Mouse (Mus musculus) CH12.LX (cell line): ENCODE results near the gene G3bp2. TPM values are rescaled to one million over a fixed set of nuclear protein-coding genes. Genes with fewer than 3 reads are reported as not detected.

ENCODE experiments used
- DNase-seq: peaks from one replicate; pipeline ENCODE4 v3.0.0-alpha.2; 2013; ENCODE audit errors: extremely low read depth
- H3K27ac ChIP-seq: 2 replicates; pipeline ENCODE4 v1.5.1; 2012; ENCODE audit warnings: low read depth, mild to moderate bottlenecking, control low read depth, moderate library complexity; ENCODE audit not compliant: insufficient read depth
- H3K27me3 ChIP-seq: replicated peaks from 2 replicates; pipeline ENCODE3; 2012; ENCODE audit warnings: inconsistent platforms
- H3K36me3 ChIP-seq, 2 experiments: replicated peaks in 1 of 2; 2 replicates each; pipeline versions ENCODE3 to v1.6.1; 2012; ENCODE audit warnings: inconsistent platforms in 1 of 2, low read length in 1 of 2, mild to moderate bottlenecking in 1 of 2, mixed read lengths in 1 of 2, moderate library complexity in 1 of 2; ENCODE audit not compliant: control insufficient read depth in 1 of 2, insufficient read depth in 1 of 2
- H3K4me1 ChIP-seq, 2 experiments: 2 replicates each; pipeline ENCODE4 v1.6.1; 2012; ENCODE audit warnings: inconsistent platforms in 1 of 2, moderate library complexity in 1 of 2; ENCODE audit not compliant: insufficient read depth in 2 of 2, control insufficient read depth in 1 of 2
- H3K4me2 ChIP-seq: 2 replicates; pipeline ENCODE4 v1.6.1; 2012; ENCODE audit warnings: low read depth, mild to moderate bottlenecking, control low read depth; ENCODE audit not compliant: poor library complexity, insufficient read depth, severe bottlenecking
- H3K4me3 ChIP-seq, 3 experiments: fragments of 150-350 bp in 1 of 3; sonication (generic) in 1 of 3; replicated peaks in 1 of 3; 2 replicates each; pipeline versions ENCODE3 to v1.5.1; 2011 to 2012; ENCODE audit warnings: low read depth in 2 of 3, low read length in 2 of 3, mild to moderate bottlenecking in 2 of 3, moderate library complexity in 2 of 3, control low read depth in 1 of 3, improper control_type of control experiment in 1 of 3, inconsistent platforms in 1 of 3, mixed read lengths in 1 of 3; ENCODE audit not compliant: poor library complexity in 1 of 3
- H3K79me2 ChIP-seq: replicated peaks from 2 replicates; pipeline ENCODE4 v1.6.1; 2012; ENCODE audit warnings: mild to moderate bottlenecking, moderate library complexity; ENCODE audit not compliant: control insufficient read depth, poor library complexity, insufficient read depth, severe bottlenecking; ENCODE audit errors: extremely low read depth
- H3K9ac ChIP-seq: 2 replicates; pipeline ENCODE4 v1.6.1; 2012; ENCODE audit warnings: low read depth, mild to moderate bottlenecking, control low read depth, moderate library complexity; ENCODE audit not compliant: insufficient read depth
- H3K9me3 ChIP-seq: replicated peaks from 2 replicates; pipeline ENCODE3; 2012; ENCODE audit warnings: low read length, inconsistent platforms, mixed read lengths
- CHD1 ChIP-seq: IDR thresholded peaks from 2 replicates; pipeline ENCODE4 v1.6.1; 2012; ENCODE audit warnings: low read depth, low read length, improper control_type of control experiment, inconsistent platforms
- CHD2 ChIP-seq: IDR thresholded peaks from 2 replicates; pipeline ENCODE4 v1.6.1; 2011; ENCODE audit warnings: low read length, improper control_type of control experiment
- CTCF ChIP-seq, 2 experiments: IDR thresholded peaks in 1 of 2; conservative IDR thresholded peaks in 1 of 2; 2 replicates each; pipeline ENCODE4 v1.5.1; 2011 to 2012; ENCODE audit warnings: low read depth in 2 of 2, low read length in 2 of 2, improper control_type of control experiment in 1 of 2, inconsistent platforms in 1 of 2, mild to moderate bottlenecking in 1 of 2, moderate library complexity in 1 of 2
- ELF1 ChIP-seq: IDR thresholded peaks from 2 replicates; pipeline ENCODE4 v1.6.1; 2014; ENCODE audit warnings: low read depth, mild to moderate bottlenecking, inconsistent platforms, low read length, improper control_type of control experiment
- GABPA ChIP-seq: IDR thresholded peaks from 2 replicates; pipeline ENCODE4 v1.6.1; 2012; ENCODE audit warnings: low read depth, low read length, improper control_type of control experiment, inconsistent platforms; ENCODE audit not compliant: insufficient replicate concordance
- HCFC1 ChIP-seq: IDR thresholded peaks from 2 replicates; pipeline ENCODE4 v1.6.1; 2012; ENCODE audit warnings: low read depth, mild to moderate bottlenecking, inconsistent platforms, low read length, improper control_type of control experiment
- IRF4 ChIP-seq: IDR thresholded peaks from 2 replicates; pipeline ENCODE4 v1.6.1; 2014; ENCODE audit warnings: low read depth, mild to moderate bottlenecking, inconsistent platforms, low read length, improper control_type of control experiment
- JUND ChIP-seq: conservative IDR thresholded peaks from 2 replicates; pipeline ENCODE4 v1.6.1; 2011; ENCODE audit warnings: low read depth, low read length, improper control_type of control experiment
- MAFK ChIP-seq: IDR thresholded peaks from 2 replicates; pipeline ENCODE4 v1.6.1; 2011; ENCODE audit warnings: low read length, improper control_type of control experiment; ENCODE audit not compliant: insufficient replicate concordance
- MEF2A ChIP-seq: IDR thresholded peaks from 2 replicates; pipeline ENCODE4 v1.6.1; 2014; ENCODE audit warnings: low read depth, mild to moderate bottlenecking, inconsistent platforms, low read length, improper control_type of control experiment, borderline replicate concordance
- NELFE ChIP-seq: IDR thresholded peaks from 2 replicates; pipeline ENCODE4 v1.6.1; 2011; ENCODE audit warnings: low read depth, low read length, improper control_type of control experiment
- NRF1 ChIP-seq: IDR thresholded peaks from 2 replicates; pipeline ENCODE4 v1.6.1; 2014; ENCODE audit warnings: low read depth, mild to moderate bottlenecking, inconsistent platforms, low read length, improper control_type of control experiment, moderate library complexity
- POLR2A ChIP-seq: IDR thresholded peaks from 2 replicates; pipeline ENCODE4 v1.6.1; 2011; ENCODE audit warnings: low read depth, mild to moderate bottlenecking, improper control_type of control experiment, low read length
- RAD21 ChIP-seq: IDR thresholded peaks from 2 replicates; pipeline ENCODE4 v1.6.1; 2011; ENCODE audit warnings: low read depth, mild to moderate bottlenecking, low read length, improper control_type of control experiment, moderate library complexity
- RCOR1 ChIP-seq: conservative IDR thresholded peaks from 2 replicates; pipeline ENCODE4 v1.6.1; 2012; ENCODE audit warnings: low read depth, mild to moderate bottlenecking, inconsistent platforms, low read length, improper control_type of control experiment
- SIN3A ChIP-seq: IDR thresholded peaks from 2 replicates; pipeline ENCODE4 v1.6.1; 2012; ENCODE audit warnings: low read length, improper control_type of control experiment, inconsistent platforms
- TBP ChIP-seq: conservative IDR thresholded peaks from 2 replicates; pipeline ENCODE4 v1.6.1; 2011; ENCODE audit warnings: low read depth, low read length, improper control_type of control experiment
- TCF12 ChIP-seq: IDR thresholded peaks from 2 replicates; pipeline ENCODE4 v1.6.1; 2014; ENCODE audit warnings: low read depth, mild to moderate bottlenecking, inconsistent platforms, low read length, improper control_type of control experiment
- UBTF ChIP-seq: IDR thresholded peaks from 2 replicates; pipeline ENCODE4 v1.6.1; 2012; ENCODE audit warnings: low read depth, mild to moderate bottlenecking, inconsistent platforms, low read length, improper control_type of control experiment, moderate library complexity
- USF1 ChIP-seq: IDR thresholded peaks from 2 replicates; pipeline ENCODE4 v1.6.1; 2014; ENCODE audit warnings: low read depth, mild to moderate bottlenecking, inconsistent platforms, low read length, improper control_type of control experiment
- ZKSCAN1 ChIP-seq: IDR thresholded peaks from 2 replicates; pipeline ENCODE4 v1.6.1; 2012; ENCODE audit warnings: low read depth, inconsistent platforms, low read length, improper control_type of control experiment, borderline replicate concordance
- ZMIZ1 ChIP-seq: IDR thresholded peaks from 2 replicates; pipeline ENCODE4 v1.6.1; 2012; ENCODE audit warnings: low read depth, mild to moderate bottlenecking, inconsistent platforms, low read length, improper control_type of control experiment
- dilution Hi-C: fragments of 300-500 bp; cut with MboI; formaldehyde crosslinking; loops from 2 replicates; pipeline ENCODE4 v1.14.3; 2020; ENCODE audit warnings: low sequenced_read_pairs; ENCODE audit not compliant: extremely low pct_unique_long_range_greater_than_20kb, extremely low pct_ligation_motif_present
- in situ Hi-C: fragments of 300-500 bp; cut with MboI; formaldehyde crosslinking; loops from 3 replicates; pipeline ENCODE4 v1.14.3; 2019; ENCODE audit warnings: low sequenced_read_pairs, low pct_ligation_motif_present, low pct_unique_long_range_greater_than_20kb, mixed read lengths
- polyA plus RNA-seq: library from polyadenylated mRNA; unstranded; fragments of >175 nt; gene quantifications from 2 replicates; pipeline ENCODE4 v1.2.1, GENCODE M21; 2012; ENCODE audit warnings: low read depth; ENCODE audit not compliant: insufficient read length
- total RNA-seq, 2 experiments: library from RNA; depleted of rRNA; stranded (reverse); fragments of 300-350 nt in 1 of 2; fragments of >200 nt in 1 of 2; gene quantifications; 2 replicates each; pipeline ENCODE4 v1.2.3; 2012 to 2014

G3bp2 gene
- total and polyA plus RNA-seq, 3 experiments: 38.8 to 114 (median 99.7) TPM

DNA sequence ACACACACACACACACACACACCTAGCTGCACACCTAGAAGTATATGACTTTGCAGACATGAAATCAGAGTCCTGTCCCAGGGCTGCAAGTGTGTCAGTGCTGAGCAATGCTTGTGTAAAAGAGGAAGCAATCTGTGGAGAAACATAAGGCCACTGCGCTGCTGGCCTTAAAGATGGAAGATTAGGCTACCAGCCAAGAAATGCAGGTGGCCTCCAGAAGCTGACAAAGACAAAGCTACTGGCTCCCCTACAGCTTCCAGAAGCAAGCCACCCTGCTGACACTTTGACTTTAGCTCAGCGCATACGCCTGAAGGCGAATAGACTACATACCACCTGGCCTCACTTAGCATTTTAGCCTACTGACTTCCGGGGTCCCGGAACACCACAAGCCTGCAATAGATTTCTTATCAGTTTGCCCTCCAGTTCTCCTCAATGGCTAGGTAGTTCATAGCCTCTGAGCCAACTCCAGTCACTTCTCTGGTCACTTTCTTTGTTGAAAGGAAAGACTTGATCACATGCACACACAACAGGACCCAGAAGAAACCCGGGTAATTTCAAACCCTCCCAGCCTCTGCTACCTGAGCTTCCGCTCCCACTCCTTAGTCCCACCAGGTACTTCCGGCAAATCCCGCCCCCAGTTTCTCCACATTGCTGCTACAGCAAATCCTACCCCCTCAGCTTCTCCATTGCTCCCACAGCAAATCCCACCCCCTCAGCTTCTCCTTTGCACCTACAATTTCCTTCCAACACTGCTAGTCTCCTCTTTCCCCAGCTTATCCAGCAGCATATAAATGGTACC lies 23.0 kb upstream of the G3bp2 start:
- H3K27ac ChIP-seq: no peak overlapping the region
- dilution Hi-C loops: no loop called here
- H3K9me3 ChIP-seq: no peaks in the 10 kb centered on the region
- H3K27me3 ChIP-seq: no peaks in the 10 kb centered on the region
- DNase-seq: no peak
- no peaks in the 10 kb centered on the region for H3K79me2 ChIP-seq
- no peak overlapping the region for H3K4me3 ChIP-seq
- no peak overlapping the region for H3K9ac ChIP-seq
- H3K4me2 ChIP-seq: no peak overlapping the region
- H3K36me3 ChIP-seq: no peaks in the 10 kb centered on the region
- in situ Hi-C loops: no loop called here
- no peak for TF ChIP-seq ELF1
- TF ChIP-seq TCF12: no peak
- no peak for TF ChIP-seq UBTF
- TF ChIP-seq JUND: no peak
- no peak for TF ChIP-seq ZKSCAN1
- no peak for TF ChIP-seq USF1
- TF ChIP-seq RAD21: no peak
- no peak for TF ChIP-seq CTCF (conservative IDR thresholded peaks at IDR 0.05 in 1 of 2, IDR thresholded peaks at IDR 0.05 in 1 of 2; ENCODE audit: low read depth in 2 of 2, low read length in 2 of 2)
- H3K4me1 ChIP-seq: peaks cover 3 to 16% of the 10 kb centered on the region in 2 experiments; a peak in 3 of 4 replicates

DNA sequence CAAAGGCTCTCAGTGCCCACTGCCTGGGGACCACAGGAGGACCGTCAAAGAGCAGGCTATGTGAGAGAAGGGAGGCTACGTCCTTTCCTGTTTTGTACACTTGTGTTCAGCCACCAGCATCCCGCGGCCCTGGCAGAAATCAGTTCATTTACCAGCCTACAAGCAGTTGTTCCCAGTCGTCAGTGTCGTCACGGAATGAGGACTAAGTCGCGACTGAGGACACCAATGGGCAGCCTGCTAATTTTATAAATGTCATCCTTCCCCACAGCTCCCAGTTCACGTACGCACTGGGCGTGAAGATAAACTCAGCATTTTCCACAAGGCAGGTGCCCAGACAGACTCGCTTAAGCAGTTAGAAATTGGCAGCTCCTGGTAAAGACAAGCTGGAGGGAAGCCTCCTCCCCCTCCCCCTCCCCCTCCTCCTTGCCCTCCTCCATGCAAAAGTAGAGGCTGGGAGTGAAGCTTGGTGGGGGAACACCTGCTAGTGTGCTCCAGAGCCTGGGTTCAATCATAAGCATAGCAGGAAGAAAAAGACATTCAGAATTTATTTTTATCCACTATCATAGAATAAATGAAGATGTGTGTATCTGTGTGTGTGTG lies 20.4 kb upstream of the G3bp2 start:
- no peaks in the 10 kb centered on the region for H3K9me3 ChIP-seq
- H3K9ac ChIP-seq: no peak overlapping the region
- no peak overlapping the region for H3K4me3 ChIP-seq
- peaks cover 0 to 11% of the 10 kb centered on the region in 2 experiments; a peak in 2 of 4 replicates for H3K4me1 ChIP-seq
- no peak overlapping the region for H3K27ac ChIP-seq
- H3K36me3 ChIP-seq: no peaks in the 10 kb centered on the region
- H3K27me3 ChIP-seq: no peaks in the 10 kb centered on the region
- dilution Hi-C loops: no loop called here
- H3K4me2 ChIP-seq: no peak overlapping the region
- in situ Hi-C loops: no loop called here
- TF ChIP-seq CHD2 (no peak), NRF1 (no peak), MEF2A (no peak), SIN3A (no peak), CTCF (conservative IDR thresholded peaks at IDR 0.05 in 1 of 2, IDR thresholded peaks at IDR 0.05 in 1 of 2; ENCODE audit: low read depth in 2 of 2, low read length in 2 of 2) (no peak), RAD21 (no peak), IRF4 (no peak), ZMIZ1 (no peak), RCOR1 (no peak), GABPA (no peak), TBP (no peak), NELFE (no peak), HCFC1 (no peak), POLR2A (no peak), MAFK (no peak), CHD1 (no peak), UBTF (no peak)
- no peaks in the 10 kb centered on the region for H3K79me2 ChIP-seq
- no peak for DNase-seq
